Mouse (Mus musculus) embryonic fibroblast, embryonic 13.5 days (primary cell): ENCODE data around the gene Stac3.

Experiments used
- CTCF ChIP-seq: IDR thresholded peaks from 2 replicates; pipeline ENCODE4 v1.5.1; 2011; ENCODE audit warnings: mild to moderate bottlenecking, control low read depth, low read length, moderate library complexity, borderline replicate concordance; ENCODE audit not compliant: insufficient read depth
- POLR2A ChIP-seq: IDR thresholded peaks from 2 replicates; pipeline ENCODE4 v1.6.1; 2011; ENCODE audit warnings: low read depth, mild to moderate bottlenecking, control low read depth, low read length, moderate library complexity

- TF ChIP-seq CTCF (no peak), POLR2A (no peak)
Measured at GRCm38 (mm10) chr10:127500894-127501893, at the start of gene Stac3.
